ENCODE assay signal across 14 mouse cellular contexts in the genomic region with DNA sequence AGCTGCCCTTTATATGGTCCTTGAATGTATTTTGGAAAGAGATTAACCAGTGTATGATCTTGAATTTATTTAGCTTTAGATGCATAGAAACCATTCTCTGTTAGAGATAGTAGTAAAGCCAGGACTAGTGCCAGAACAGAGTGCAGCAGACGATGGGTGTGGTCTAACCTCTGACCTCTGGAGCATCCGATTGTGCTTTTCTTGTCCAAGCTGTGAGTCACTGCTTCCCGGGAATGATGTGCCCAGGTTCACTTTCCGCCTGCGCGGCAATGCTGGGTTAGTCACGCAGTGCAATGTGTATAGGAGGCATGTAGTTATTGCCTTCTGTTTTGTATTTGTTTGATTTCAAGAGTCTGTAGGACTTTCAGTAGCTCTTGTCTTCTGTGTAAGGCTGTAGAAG. TPM values are rescaled to one million over a fixed set of nuclear protein-coding genes. Genes with fewer than 3 reads are reported as not detected.
DNase-seq lines count a peak whose midpoint lies in the region; ATAC-seq and TF ChIP-seq lines count a peak whose summit lies in the region.
"Had no signal": no experiment of that assay in that cellular context is flagged by ENCODE, and none has a peak within 500 bp of the region (broad histone marks: within the 10 kb centered on the region; RNA-seq: fewer than 3 reads in every experiment).

No protein-coding gene starts in this region.

- no peak overlapping the region for H3K27ac ChIP-seq in kidney, adult 2 months (ENCODE audit: insufficient read depth, low read depth, low read length)
- no peak overlapping the region for H3K27ac ChIP-seq in kidney, embryonic 16.5 days (ENCODE audit: low read length)
- H3K27ac ChIP-seq: limb, embryonic 10.5 days; neural tube, embryonic 15.5 days; stomach, postnatal 0 days had no signal

- no peaks in the 10 kb centered on the region; the same call in none of the 2 replicates for H3K36me3 ChIP-seq in kidney, adult 2 months (ENCODE audit: control insufficient read depth, insufficient read depth, low read length)
- H3K36me3 ChIP-seq in kidney, embryonic 16.5 days (ENCODE audit: insufficient read depth, low read length), result peaks cover 51% of the 10 kb centered on the region

- peak; percentile 50 for DNase-seq in kidney, adult 2 months
- DNase-seq in NIH3T3 (ENCODE audit: low read depth), result peak; percentile 45
- peak; percentile 48 for DNase-seq in adrenal gland, postnatal 25 days
- peak; percentile 7 for DNase-seq in lung, postnatal 25 days (ENCODE audit: low spot score)
- no peak for DNase-seq in right cerebral cortex, postnatal 4 days
- DNase-seq in thymus, adult 18-20 months, result no peak
- DNase-seq: cerebellum, adult 18-20 months; lung, embryonic 14.5 days had no signal

- H3K4me1 ChIP-seq in kidney, adult 2 months (ENCODE audit: control insufficient read depth, insufficient read depth, low read length), result peaks cover 4% of the 10 kb centered on the region; the same call in 1 of the 2 replicates
- no peaks in the 10 kb centered on the region for H3K4me1 ChIP-seq in kidney, embryonic 16.5 days (ENCODE audit: insufficient read depth, low read length)
- H3K4me1 ChIP-seq: limb, embryonic 10.5 days had no signal

- no peaks in the 10 kb centered on the region for H3K27me3 ChIP-seq in kidney, adult 2 months (replicated peaks; ENCODE audit: control insufficient read depth, insufficient read depth, low read length)
- no peaks in the 10 kb centered on the region for H3K27me3 ChIP-seq in kidney, embryonic 16.5 days (ENCODE audit: insufficient read depth, low read length)
- H3K27me3 ChIP-seq: neural tube, embryonic 15.5 days had no signal

- H3K9me3 ChIP-seq in kidney, embryonic 16.5 days (ENCODE audit: low read length), result no peaks in the 10 kb centered on the region
- H3K9me3 ChIP-seq: limb, embryonic 10.5 days; neural tube, embryonic 15.5 days had no signal

- WGBS in kidney, adult 2 months, result 58% methylated on average over 7 of the region's 7 CpGs
- 82% methylated on average over 7 of the region's 7 CpGs for WGBS in kidney, embryonic 16.5 days

- no peak overlapping the region for H3K4me2 ChIP-seq in kidney, embryonic 16.5 days (replicated peaks; ENCODE audit: low read depth, low read length)
- H3K4me2 ChIP-seq: lung, embryonic 14.5 days; neural tube, embryonic 15.5 days had no signal

- H3K4me3 ChIP-seq in kidney, adult 2 months (ENCODE audit: insufficient read depth, low read depth, low read length), result no peak overlapping the region
- no peak overlapping the region for H3K4me3 ChIP-seq in kidney, embryonic 16.5 days (ENCODE audit: low read length)
- H3K4me3 ChIP-seq: layer of hippocampus, adult 2 months; limb, embryonic 10.5 days; neural tube, embryonic 15.5 days had no signal

- TF ChIP-seq CTCF in kidney, adult 2 months (conservative IDR thresholded peaks at IDR 0.05; ENCODE audit: insufficient read depth, insufficient read length, low read depth, low read length), result no peak

- no peak overlapping the region for H3K9ac ChIP-seq in kidney, embryonic 16.5 days (replicated peaks; ENCODE audit: low read length)
- H3K9ac ChIP-seq: lung, embryonic 14.5 days; neural tube, embryonic 15.5 days had no signal

- TF ChIP-seq POLR2A in kidney, adult 2 months (IDR thresholded peaks at IDR 0.05; ENCODE audit: low read depth, low read length), result no peak

- ATAC-seq in kidney, embryonic 16.5 days (ENCODE audit: low FRiP score, low TSS enrichment), result no peak

RNA-seq across cellular contexts. Expression of a gene that starts 11.1 kb away (rescaled TPM):
- polyA plus RNA-seq in kidney, adult 2 months (2012; rRNA removed), result 4.4 and 5.6 TPM in 2 replicates
- 5.4 and 6.6 TPM in 2 replicates for polyA plus RNA-seq in kidney, embryonic 16.5 days (2015; fragmentation: Nextera tagmentation; extraction: Ambion mirVana)
- total RNA-seq in adrenal gland, postnatal 25 days (2021), result 20.2 and 29.8 TPM in 2 replicates

RNA-seq across cellular contexts. Expression of a gene that starts 45.8 kb away (rescaled TPM):
- not detected in 2 replicates for polyA plus RNA-seq in kidney, adult 2 months (2012; rRNA removed)
- polyA plus RNA-seq in kidney, embryonic 16.5 days (2015; fragmentation: Nextera tagmentation; extraction: Ambion mirVana), result 0.41 and 0.44 TPM in 2 replicates
- 0.49 TPM in 1 of 2 replicates, not detected in the other for total RNA-seq in adrenal gland, postnatal 25 days (2021)
- total RNA-seq: ES-E14 had no signal
- polyA plus RNA-seq: limb, embryonic 10.5 days; lung, embryonic 14.5 days; stomach, postnatal 0 days had no signal

Comparison
In these comparisons a context has a peak if more than half of its experiments do, and no peak if none do; other contexts are left out.
1. DNase-seq: peak in kidney, adult 2 months (single experiment), NIH3T3 (single experiment), adrenal gland, postnatal 25 days (single experiment) and lung, postnatal 25 days (single experiment); none in right cerebral cortex, postnatal 4 days (single experiment) and thymus, adult 18-20 months (0 of 2).